Mouse (Mus musculus) heart, postnatal 36 days (tissue): ENCODE results near the gene Inka2. TPM values are rescaled to one million over a fixed set of nuclear protein-coding genes. Genes with fewer than 3 reads are reported as not detected.
"Not testable (repeated sequence)": the region's sequence is repeated elsewhere in the genome, so short reads cannot be mapped to it uniquely, and the experiment has no call there.

Experiments used
- DNase-seq, 2 experiments: peaks; one replicate each; pipeline ENCODE4 v3.0.0; 2021 to 2022
- intact Hi-C: fragments of 180-260 bp; cut with DNase I; formaldehyde crosslinking; loops from one replicate; pipeline ENCODE4 v1.15.1; 2025
- total RNA-seq, 2 experiments: library from RNA; stranded (reverse); gene quantifications; 2 replicates each; pipeline ENCODE4 v1.2.3; 2021

The Inka2 gene
- total RNA-seq, 2 experiments from 2014 or later: 15.3 to 18.8 TPM

- peak in 1 of 2 experiments; percentile 49 for DNase-seq
- intact Hi-C loops: no loop called here
Observed at GRCm38 (mm10) chr3:105695476-105696386, 8.7 kb upstream of the Inka2 start.

GRCm38 (mm10) chr3:105696387-105697147 is 7.8 kb upstream of the Inka2 start:
- DNase-seq: peak in 1 of 2 experiments; percentile 28
- intact Hi-C loops: no loop called here

GRCm38 (mm10) chr3:105697148-105697441 is 7.3 kb upstream of the Inka2 start:
- peak in 1 of 2 experiments; percentile 8 for DNase-seq
- intact Hi-C loops: no loop called here

GRCm38 (mm10) chr3:105698311-105698710 is 6.1 kb upstream of the Inka2 start:
- intact Hi-C loops: no loop called here
- DNase-seq: no peak

- DNase-seq: peak in 1 of 2 experiments; percentile 36
- intact Hi-C loops: no loop called here
Observed at GRCm38 (mm10) chr3:105699241-105699933, 5.0 kb upstream of the Inka2 start.

- intact Hi-C loops: not testable (repeated sequence)
- peak in 1 of 2 experiments; percentile 8 for DNase-seq
Observed at GRCm38 (mm10) chr3:105700786-105701185, 3.6 kb upstream of the Inka2 start.

- intact Hi-C loops: no loop called here
- peak; percentile 44 to 55 for DNase-seq
Observed at GRCm38 (mm10) chr3:105701399-105701798, 3.0 kb upstream of the Inka2 start.

- DNase-seq: peak in 1 of 2 experiments; percentile 4
- intact Hi-C loops: loop anchor here (2.0 kb wide), 1 partner anchor 15 kb away; no protein-coding TSS in a partner anchor
Observed at GRCm38 (mm10) chr3:105703571-105703970, 828 bp upstream of the Inka2 start.

- intact Hi-C loops: no loop called here
- peak; percentile 66 to 80 for DNase-seq
Observed at GRCm38 (mm10) chr3:105705061-105705549, 706 bp downstream of the Inka2 start.

GRCm38 (mm10) chr3:105705561-105705960 is 1.2 kb downstream of the Inka2 start:
- no peak for DNase-seq
- intact Hi-C loops: no loop called here

- DNase-seq: peak; percentile 35 to 56
- intact Hi-C loops: no loop called here
Observed at GRCm38 (mm10) chr3:105706366-105707020, 2.1 kb downstream of the Inka2 start.

- intact Hi-C loops: no loop called here
- no peak for DNase-seq
Observed at GRCm38 (mm10) chr3:105707590-105707989, 3.2 kb downstream of the Inka2 start.

- intact Hi-C loops: no loop called here
- no peak for DNase-seq
Observed at GRCm38 (mm10) chr3:105710246-105710645, 5.8 kb downstream of the Inka2 start.

- DNase-seq: peak; percentile 63 to 77
- intact Hi-C loops: no loop called here
Observed at GRCm38 (mm10) chr3:105711741-105712140, 7.3 kb downstream of the Inka2 start.

- DNase-seq: no peak
- intact Hi-C loops: no loop called here
Observed at GRCm38 (mm10) chr3:105712827-105713226, 8.4 kb downstream of the Inka2 start.

- intact Hi-C loops: no loop called here
- DNase-seq: peak in 1 of 2 experiments; percentile 49
Observed at GRCm38 (mm10) chr3:105714091-105714819, 9.9 kb downstream of the Inka2 start.

GRCm38 (mm10) chr3:105714820-105715167 is 10.4 kb downstream of the Inka2 start:
- intact Hi-C loops: no loop called here
- no peak for DNase-seq

- no peak for DNase-seq
- intact Hi-C loops: no loop called here
Observed at GRCm38 (mm10) chr3:105716353-105717000, 12.1 kb downstream of the Inka2 start.
